Mouse (Mus musculus) testis, adult 2 months (tissue): ENCODE data around the gene Uqcrc2.

ENCODE experiments used
- CTCF ChIP-seq: fragments of 200-500 bp; IDR thresholded peaks from 2 replicates; pipeline ENCODE4 v1.5.1; 2012; ENCODE audit warnings: low read depth, mild to moderate bottlenecking, inconsistent platforms, low read length, moderate library complexity; ENCODE audit not compliant: control insufficient read depth, insufficient read depth, insufficient replicate concordance
- POLR2A ChIP-seq: fragments of 200-500 bp; IDR thresholded peaks from 2 replicates; pipeline ENCODE4 v1.6.1; 2012; ENCODE audit warnings: low read depth, mild to moderate bottlenecking, inconsistent platforms, low read length, moderate library complexity; ENCODE audit not compliant: control insufficient read depth

DNA sequence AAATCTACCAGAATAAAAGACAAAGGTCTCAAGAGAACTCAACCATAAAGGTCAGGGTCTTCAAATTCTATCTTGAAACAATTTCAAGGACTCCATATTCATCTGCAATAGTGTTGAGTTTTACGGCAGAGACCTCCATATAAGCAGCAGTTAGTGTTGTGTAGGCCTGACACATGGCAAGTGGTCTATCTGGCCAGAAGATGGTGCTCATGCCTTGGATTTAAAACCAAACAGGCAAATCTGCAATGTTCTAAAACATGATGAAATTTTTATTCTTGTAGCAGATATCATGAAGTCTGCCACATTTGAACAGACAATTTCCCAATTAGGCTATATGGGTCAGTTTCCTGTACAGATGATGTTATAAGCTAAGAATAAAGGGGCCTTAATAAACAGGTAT, 2.5 kb upstream of the Uqcrc2 start:
- TF ChIP-seq CTCF (no peak), POLR2A (no peak)
